Mouse (Mus musculus): ENCODE data around the gene Map1lc3b.

GRCm38 (mm10) chr8:121560432-121561100 is 29.6 kb upstream of the Map1lc3b start:
- TF ChIP-seq CTCF (IDR thresholded peaks at IDR 0.05; ENCODE audit: control insufficient read depth, insufficient read depth, insufficient replicate concordance, low read depth, low read length) (no peak), POLR2A (IDR thresholded peaks at IDR 0.05; ENCODE audit: control insufficient read depth, low read depth, low read length) (no peak)

Measured in testis, adult 2 months (tissue).